Mouse (Mus musculus) stomach, postnatal 0 days (tissue): ENCODE results near the gene Fsip1. TPM values are rescaled to one million over a fixed set of nuclear protein-coding genes. Genes with fewer than 3 reads are reported as not detected.
A peak's percentile ranks its signal among the peaks of the same experiment; 100 is the strongest.

Experiments used
- ATAC-seq: fragments of 200-750 bp; cut with Nextera tagmentation; 2 replicates; pipeline ENCODE4 v1.8.0; 2017; ENCODE audit not compliant: low FRiP score, low TSS enrichment
- DNase-seq: peaks from one replicate; pipeline ENCODE4 v3.0.0-alpha.2; 2016; ENCODE audit warnings: low spot score
- H3K27ac ChIP-seq: fragments of 300-500 bp; sonication (generic); replicated peaks from 2 replicates; pipeline ENCODE4 v1.5.1; 2014; ENCODE audit warnings: mild to moderate bottlenecking, control low read depth
- H3K27me3 ChIP-seq: fragments of 300-500 bp; sonication (generic); 2 replicates; pipeline ENCODE4 v1.6.1; 2014; ENCODE audit warnings: low read length; ENCODE audit not compliant: control insufficient read depth, insufficient read depth
- H3K36me3 ChIP-seq: fragments of 300-500 bp; sonication (generic); 2 replicates; pipeline ENCODE4 v1.6.1; 2014; ENCODE audit warnings: low read length, mixed read lengths; ENCODE audit not compliant: control insufficient read depth, insufficient read depth
- H3K4me1 ChIP-seq: fragments of 300-500 bp; sonication (generic); replicated peaks from 2 replicates; pipeline ENCODE4 v1.6.1; 2014; ENCODE audit warnings: antibody characterized with exemption; ENCODE audit not compliant: control insufficient read depth, insufficient read depth
- H3K4me2 ChIP-seq: fragments of 300-500 bp; sonication (generic); replicated peaks from 2 replicates; pipeline ENCODE4 v1.6.1; 2014; ENCODE audit warnings: low read depth, mild to moderate bottlenecking, control low read depth, moderate library complexity
- H3K4me3 ChIP-seq: fragments of 300-500 bp; sonication (generic); 2 replicates; pipeline ENCODE4 v1.5.1; 2014; ENCODE audit warnings: low read depth, low read length, control low read depth
- H3K9ac ChIP-seq: fragments of 300-500 bp; sonication (generic); 2 replicates; pipeline ENCODE4 v1.6.1; 2014; ENCODE audit warnings: mild to moderate bottlenecking, low read length, control low read depth, mixed read lengths
- H3K9me3 ChIP-seq: fragments of 300-500 bp; sonication (generic); 2 replicates; pipeline ENCODE4 v1.6.1; 2016; ENCODE audit warnings: low read length; ENCODE audit not compliant: control insufficient read depth
- CTCF ChIP-seq: IDR thresholded peaks from 2 replicates; pipeline ENCODE4 v1.5.1; 2016; ENCODE audit warnings: antibody characterized with exemption, low read depth, mild to moderate bottlenecking, moderate library complexity
- EP300 ChIP-seq: optimal IDR thresholded peaks from 2 replicates; pipeline ENCODE3; 2016; ENCODE audit warnings: antibody characterized with exemption
- WGBS: fragments of 180-500 bp; shearing (Covaris S2); extraction: QIAGEN DNeasy Blood & Tissue Kit; methylation state at CpG from one replicate; pipeline ENCODE4 v1.1.7; 2014; 5-methylcytosine and 5-hydroxymethylcytosine counted together
- polyA plus RNA-seq: library from polyadenylated mRNA; unstranded; fragments of >200 nt; fragmentation: Nextera tagmentation; extraction: Ambion mirVana; gene quantifications from 2 replicates; pipeline ENCODE4 v1.2.1, GENCODE M21; 2015

Gene Fsip1
- polyA plus RNA-seq, 1 experiment from 2014 or later, result 0.07 TPM

DNA sequence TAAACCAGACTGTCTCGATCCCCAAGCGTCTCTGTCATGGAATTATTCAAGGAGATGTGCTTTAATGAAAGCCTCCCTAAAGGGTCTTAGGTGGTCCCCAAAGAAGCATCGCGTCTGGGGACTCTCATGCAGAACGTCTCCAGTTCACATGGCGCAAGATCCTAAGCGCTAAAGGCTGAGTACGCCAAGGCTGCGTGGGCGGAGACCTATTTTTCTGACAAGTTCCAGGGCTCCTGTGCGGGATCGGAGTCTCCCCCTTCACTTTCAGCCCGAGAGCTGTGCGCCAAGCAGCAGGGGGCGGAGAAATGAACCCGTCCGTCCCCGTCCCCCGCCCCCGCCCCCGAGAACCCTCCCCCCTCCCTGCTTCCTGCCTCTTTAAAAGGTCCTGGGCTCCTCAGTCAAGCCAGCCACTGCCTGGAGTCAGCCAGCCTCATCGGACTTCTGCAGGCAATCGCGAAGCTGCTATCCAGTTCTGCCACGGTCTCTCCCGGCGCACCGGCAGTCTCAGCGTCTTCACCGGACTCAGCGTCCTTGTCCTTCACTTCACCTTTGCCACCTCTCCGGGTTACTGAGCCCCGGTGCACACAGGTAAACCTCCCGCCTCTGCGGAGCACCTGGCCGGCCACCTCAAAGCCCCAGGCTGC, 145.2 kb downstream of the Fsip1 start, which contains the start of gene Thbs1:
Gene Thbs1 (plus strand): TSS at position 389 of the 644 bp plus-strand sequence.
- H3K36me3 ChIP-seq, result peaks cover 14% of the 10 kb centered on the region
- H3K27ac ChIP-seq, result peak within 1 kb of the TSS; percentile 80
- TF ChIP-seq EP300 (no peak), CTCF (peak; percentile 33; the same call in 1 of the 2 replicates)
- no peaks in the 10 kb centered on the region for H3K9me3 ChIP-seq
- DNase-seq (peak; percentile 81), ATAC-seq (peak; percentile 86)
- H3K9ac ChIP-seq, result peak within 1 kb of the TSS; percentile 71
- no peaks in the 10 kb centered on the region for H3K27me3 ChIP-seq
- H3K4me3 ChIP-seq, result peak within 1 kb of the TSS; percentile 67
- WGBS, result under 1% methylated on average over 36 of the region's 36 CpGs
- peak within 1 kb of the TSS; percentile 67 for H3K4me2 ChIP-seq
- peaks cover 7% of the 10 kb centered on the region; the same call in 1 of the 2 replicates for H3K4me1 ChIP-seq

DNA sequence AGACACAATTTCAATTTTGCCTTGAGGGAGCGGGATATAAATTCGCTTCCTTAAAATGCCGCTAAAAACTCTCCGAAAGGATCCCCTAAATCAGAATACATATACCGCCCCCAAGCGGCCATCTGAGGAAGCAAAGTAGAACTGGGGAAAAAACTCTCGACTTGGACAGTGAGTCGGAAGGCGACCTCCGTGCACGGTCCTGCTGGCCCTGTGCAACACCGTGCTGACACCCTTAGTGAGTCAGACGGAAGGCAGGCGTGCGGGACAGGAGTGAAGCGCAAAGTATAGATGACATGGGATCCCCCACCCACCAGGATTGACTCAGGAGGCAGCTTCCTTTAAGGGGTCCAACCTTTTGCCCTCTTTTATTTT, 145.7 kb downstream of the Fsip1 start:
- WGBS, result under 1% methylated on average over 16 of the region's 16 CpGs
- TF ChIP-seq CTCF (peak; percentile 86), EP300 (peak; percentile 45)
- peaks cover 7% of the 10 kb centered on the region; the same call in 1 of the 2 replicates for H3K4me1 ChIP-seq
- H3K27ac ChIP-seq, result peak overlapping the region; percentile 80
- H3K4me2 ChIP-seq, result peak overlapping the region; percentile 67
- H3K27me3 ChIP-seq, result no peaks in the 10 kb centered on the region
- ATAC-seq (peak; percentile 73), DNase-seq (peak; percentile 85)
- no peaks in the 10 kb centered on the region for H3K9me3 ChIP-seq
- peak overlapping the region; percentile 41 for H3K9ac ChIP-seq
- H3K4me3 ChIP-seq, result peak overlapping the region; percentile 67
- peaks cover 11% of the 10 kb centered on the region for H3K36me3 ChIP-seq

DNA sequence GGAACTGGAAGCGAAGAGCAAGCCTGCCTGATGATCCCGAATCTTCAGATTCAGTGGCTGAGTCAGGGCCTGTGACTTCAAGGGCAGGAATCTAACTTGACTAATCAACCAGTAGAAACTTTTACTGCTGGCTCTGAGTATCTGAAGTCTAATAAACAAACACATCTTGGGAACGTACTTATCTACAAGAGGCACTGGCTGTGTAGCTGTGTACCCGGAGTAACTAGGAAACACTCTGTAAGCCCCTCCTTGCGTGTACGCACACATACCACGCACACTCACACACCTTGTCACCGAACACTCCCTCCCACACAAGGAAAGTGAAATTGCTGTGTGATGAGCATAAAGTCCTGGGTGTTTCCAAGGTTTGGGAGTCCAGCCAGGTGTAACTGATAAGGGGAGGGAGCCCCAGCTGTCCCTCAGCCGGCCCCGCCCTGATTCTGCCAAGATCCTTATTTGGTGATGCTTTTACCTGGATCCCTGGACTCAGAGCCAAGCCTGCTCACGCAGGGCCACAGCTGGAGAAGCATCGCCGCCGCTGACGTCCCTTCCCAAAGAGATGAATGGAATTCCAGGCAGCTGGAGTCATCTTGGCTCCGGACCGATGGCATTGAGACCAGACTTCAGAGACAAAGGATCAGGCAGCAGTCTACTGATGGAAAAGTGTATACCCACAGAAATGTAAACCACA, 146.4 kb downstream of the Fsip1 start:
- H3K36me3 ChIP-seq, result peaks cover 6% of the 10 kb centered on the region; the same call in 1 of the 2 replicates
- peak overlapping the region; percentile 67 for H3K4me3 ChIP-seq
- peak overlapping the region; percentile 35 for H3K9ac ChIP-seq
- peak overlapping the region; percentile 56 for H3K27ac ChIP-seq
- DNase-seq (peak; percentile 45), ATAC-seq (peak; percentile 58)
- peaks cover 7% of the 10 kb centered on the region; the same call in 1 of the 2 replicates for H3K4me1 ChIP-seq
- H3K4me2 ChIP-seq, result peak overlapping the region; percentile 67
- H3K27me3 ChIP-seq, result no peaks in the 10 kb centered on the region
- 13% methylated on average over 17 of the region's 17 CpGs for WGBS
- no peak for TF ChIP-seq CTCF
- no peak for TF ChIP-seq EP300
- no peaks in the 10 kb centered on the region for H3K9me3 ChIP-seq

DNA sequence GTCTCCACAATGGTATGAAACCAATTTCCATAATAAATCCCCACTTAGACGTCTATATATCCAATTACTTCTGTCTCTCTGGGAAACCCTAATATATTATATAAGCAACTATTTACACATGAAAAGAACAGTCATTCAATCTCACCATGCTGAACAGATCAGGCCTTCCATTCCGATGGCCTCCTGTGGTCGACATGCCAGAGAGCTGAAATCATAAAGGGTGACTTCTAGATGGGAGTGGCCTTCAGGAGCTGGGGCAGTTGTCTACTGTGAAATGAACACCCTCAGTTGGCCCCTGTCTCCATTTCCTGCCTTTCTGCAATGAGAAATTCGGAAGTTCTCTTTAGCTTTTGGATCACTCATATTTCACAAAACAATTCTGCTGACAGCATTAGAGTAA, 154.6 kb downstream of the Fsip1 start:
- H3K36me3 ChIP-seq, result no peaks in the 10 kb centered on the region
- H3K27ac ChIP-seq, result no peak overlapping the region
- TF ChIP-seq EP300 (no peak), CTCF (no peak)
- ATAC-seq, result no peak
- no peak for DNase-seq
- no peaks in the 10 kb centered on the region for H3K9me3 ChIP-seq
- H3K4me2 ChIP-seq, result no peak overlapping the region
- H3K9ac ChIP-seq, result no peak overlapping the region
- WGBS, result 57% methylated on average over 4 of the region's 4 CpGs
- no peaks in the 10 kb centered on the region for H3K27me3 ChIP-seq
- no peak overlapping the region for H3K4me3 ChIP-seq
- H3K4me1 ChIP-seq, result no peaks in the 10 kb centered on the region

DNA sequence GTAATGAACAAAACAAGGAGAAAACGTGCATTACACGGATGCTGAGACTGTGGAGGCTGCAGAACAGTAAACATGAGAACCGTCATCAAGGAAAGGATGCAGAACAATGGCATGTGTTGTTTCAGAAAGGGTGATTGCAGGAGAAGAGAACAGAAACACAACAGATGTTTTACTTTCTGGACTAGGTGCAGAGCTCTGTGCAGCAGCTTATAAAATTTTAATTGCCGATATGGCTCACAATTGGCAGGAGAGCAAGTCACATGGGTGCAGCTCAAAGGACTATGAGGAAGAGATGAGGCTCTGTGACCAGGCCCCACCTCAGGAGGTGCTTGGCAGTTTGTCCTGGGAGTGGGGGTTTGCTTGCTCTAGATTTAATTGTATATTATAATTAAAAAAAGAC, 157.7 kb downstream of the Fsip1 start:
- Histone ChIP-seq H3K36me3 (no peaks in the 10 kb centered on the region), H3K9me3 (no peaks in the 10 kb centered on the region), H3K27ac (no peak overlapping the region), H3K4me1 (no peaks in the 10 kb centered on the region), H3K4me2 (no peak overlapping the region), H3K4me3 (no peak overlapping the region), H3K27me3 (no peaks in the 10 kb centered on the region), H3K9ac (no peak overlapping the region)
- WGBS, result 67% methylated on average over 4 of the region's 4 CpGs
- no peak for TF ChIP-seq CTCF
- TF ChIP-seq EP300, result no peak
- DNase-seq (no peak), ATAC-seq (no peak)

DNA sequence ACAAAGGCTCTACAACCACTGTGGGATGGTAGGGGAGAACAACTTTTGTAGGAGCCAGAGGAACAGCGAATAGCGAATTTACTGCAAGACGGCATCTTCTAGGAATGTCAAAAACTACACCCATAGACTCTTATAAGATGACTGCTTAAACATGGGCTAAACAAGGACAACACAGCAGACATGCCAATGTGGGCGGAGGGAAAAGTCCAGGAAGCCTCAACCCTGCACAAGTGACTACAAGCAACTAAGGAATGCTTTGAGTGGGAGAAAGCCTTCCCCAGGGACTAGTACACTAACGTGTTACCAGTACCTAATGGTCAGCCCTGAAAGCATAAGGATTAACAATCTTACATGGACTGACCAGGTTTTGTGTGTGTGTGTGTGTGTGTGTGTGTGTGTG, 165.5 kb downstream of the Fsip1 start:
- H3K4me3 ChIP-seq, result no peak overlapping the region
- no peak overlapping the region for H3K4me2 ChIP-seq
- H3K27me3 ChIP-seq, result no peaks in the 10 kb centered on the region
- H3K27ac ChIP-seq, result no peak overlapping the region
- WGBS, result 85% methylated on average over 5 of the region's 5 CpGs
- DNase-seq (no peak), ATAC-seq (no peak)
- H3K9ac ChIP-seq, result no peak overlapping the region
- TF ChIP-seq CTCF, result no peak
- no peak for TF ChIP-seq EP300
- no peaks in the 10 kb centered on the region for H3K4me1 ChIP-seq
- H3K9me3 ChIP-seq, result no peaks in the 10 kb centered on the region
- H3K36me3 ChIP-seq, result no peaks in the 10 kb centered on the region
